Mouse (Mus musculus): ENCODE measurements at regions not wholly inside any gene's neighbourhood (a gene's known extent, or its start where the extent isn't known, plus 50 kb on each side); places are given as distances from the start of the nearest gene placed in this dataset.

- in situ Hi-C loops (cut with MboI, MseI) = no loop called here
Observed at GRCm38 (mm10) chr1:77246047-77246446, 268.8 kb downstream of the Epha4 start.

- in situ Hi-C loops (cut with MboI, MseI) = no loop called here
Observed at GRCm38 (mm10) chr1:77254276-77254675, 260.6 kb downstream of the Epha4 start.

DNA sequence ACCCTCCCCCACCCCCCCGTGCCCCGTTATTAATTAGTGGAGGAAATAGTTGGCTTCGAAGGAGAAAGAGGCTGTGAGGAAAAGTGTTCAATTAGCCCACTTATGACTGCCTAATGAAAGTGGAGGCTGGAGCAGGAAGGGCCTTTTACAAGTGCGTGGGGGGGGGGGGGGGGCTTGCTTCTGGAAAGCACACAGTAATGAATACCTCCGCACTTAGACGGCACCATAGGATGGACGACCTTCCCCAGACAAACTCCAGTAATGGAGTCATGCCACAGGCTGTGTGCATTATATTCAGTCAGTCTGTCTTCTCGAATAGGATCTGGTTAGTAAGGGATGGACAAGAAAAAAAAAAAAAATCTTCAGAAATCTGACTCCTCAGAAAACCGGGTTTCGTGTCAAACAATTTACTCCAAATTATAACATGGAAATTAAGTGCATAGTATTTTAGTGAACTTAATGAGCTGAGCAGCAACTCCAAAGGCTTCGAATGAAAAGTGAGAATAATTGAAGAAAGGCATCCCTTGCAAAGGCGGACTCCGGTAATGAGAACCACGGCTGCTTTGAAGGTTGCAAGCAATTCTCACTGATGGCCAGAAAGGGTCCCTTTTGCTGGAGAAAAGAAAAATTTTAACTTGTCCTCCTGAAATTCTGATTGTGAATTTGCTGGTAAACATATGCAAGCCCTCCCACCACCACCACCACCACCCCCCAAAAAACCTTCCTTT lies 258.6 kb downstream of the Epha4 start:
- in situ Hi-C loops (cut with MboI, MseI) = no loop called here

GRCm38 (mm10) chr1:77258730-77259310 lies 256.1 kb downstream of the Epha4 start:
- in situ Hi-C loops (cut with MboI, MseI) = no loop called here

DNA sequence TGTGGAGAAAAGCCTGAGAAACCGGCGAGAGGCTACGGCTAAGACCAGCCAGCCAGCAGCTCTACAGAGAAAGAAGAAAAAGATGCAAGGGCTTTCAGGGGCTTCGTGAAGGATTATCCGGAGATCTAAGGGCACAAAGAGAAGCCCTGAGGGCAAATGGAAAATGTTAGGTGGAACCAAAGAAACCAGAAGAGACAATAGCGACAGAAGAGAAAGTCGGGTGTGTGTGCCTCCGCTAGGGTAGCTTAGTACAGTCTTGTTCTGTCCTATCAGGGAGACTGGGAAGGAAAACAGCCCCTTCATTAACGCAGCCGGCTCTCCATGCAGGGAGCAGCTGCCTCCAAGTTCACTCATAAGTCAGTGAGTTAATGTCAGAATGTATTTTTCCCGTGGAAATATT lies 255.1 kb downstream of the Epha4 start:
- in situ Hi-C loops (cut with MboI, MseI) = no loop called here

DNA sequence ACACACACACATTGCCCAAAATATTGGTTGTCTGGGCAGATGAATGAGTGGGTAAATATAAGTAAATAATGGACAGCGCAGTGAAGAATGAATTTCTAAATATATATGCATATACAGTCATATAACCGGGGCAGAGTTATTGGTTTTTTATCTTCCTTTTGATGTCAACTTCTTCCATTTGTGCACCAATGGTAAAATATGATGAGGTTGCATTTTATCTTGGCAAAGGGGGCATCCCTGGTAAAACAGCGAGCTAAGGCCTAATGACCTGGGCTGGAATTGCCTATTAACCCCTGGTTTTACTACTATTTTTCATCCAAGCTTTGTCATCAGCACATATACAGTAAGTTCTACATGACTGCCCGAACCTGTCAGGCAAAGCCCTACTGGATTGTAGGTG lies 253.2 kb downstream of the Epha4 start:
- in situ Hi-C loops (cut with MboI, MseI) = no loop called here

DNA sequence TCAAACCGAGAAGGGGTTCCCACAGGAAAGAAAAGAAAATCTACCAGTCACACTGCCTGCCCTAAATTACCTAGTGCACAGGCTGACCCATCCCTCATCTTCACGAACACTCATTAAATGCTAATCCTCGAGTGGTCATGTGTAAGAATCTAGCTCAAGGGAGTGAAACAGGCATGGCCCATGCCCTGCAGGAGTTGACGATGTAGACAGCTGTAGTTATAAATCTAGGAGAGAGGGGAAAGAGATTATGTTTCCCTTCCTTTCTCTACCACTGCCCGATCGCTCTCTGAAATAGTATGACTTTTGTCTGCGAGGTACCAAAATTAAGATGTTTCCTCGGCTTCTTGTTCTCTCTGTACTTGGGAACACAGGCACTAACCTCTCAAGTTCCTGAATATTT lies 249.2 kb downstream of the Epha4 start:
- in situ Hi-C loops (cut with MboI, MseI) = no loop called here

DNA sequence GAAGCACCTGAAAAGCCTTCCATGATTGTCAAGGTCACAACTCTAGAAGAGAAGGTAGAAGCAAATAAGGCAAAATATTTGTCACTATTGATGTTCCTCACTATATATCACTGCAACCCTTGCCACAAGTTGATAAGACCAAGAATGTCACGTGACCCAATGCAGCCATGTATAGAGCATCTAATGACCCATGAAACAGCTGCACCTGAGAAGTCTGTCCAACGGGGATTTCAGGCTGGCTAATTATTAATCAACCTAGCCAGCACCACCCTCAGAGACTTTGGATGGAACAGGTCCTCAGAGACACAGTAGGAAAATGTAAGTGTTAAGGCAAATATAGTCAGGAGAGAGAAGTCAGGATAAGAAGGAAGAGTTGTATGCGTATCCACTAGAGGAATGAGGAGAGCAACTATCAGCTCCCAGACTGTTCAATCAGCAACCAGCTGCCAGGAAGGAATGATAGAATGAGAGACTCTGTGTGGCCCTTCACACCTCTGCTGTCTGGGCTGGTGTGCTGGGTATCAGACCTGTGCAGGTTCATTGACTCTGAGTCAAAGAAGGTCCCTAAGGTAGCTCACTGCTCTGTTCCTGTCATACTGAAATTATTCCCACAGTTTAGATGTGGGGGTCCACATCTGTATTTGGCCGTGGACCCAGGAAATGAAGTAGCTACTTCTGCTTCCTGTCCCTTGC lies 247.4 kb downstream of the Epha4 start:
- in situ Hi-C loops (cut with MboI, MseI) = no loop called here

DNA sequence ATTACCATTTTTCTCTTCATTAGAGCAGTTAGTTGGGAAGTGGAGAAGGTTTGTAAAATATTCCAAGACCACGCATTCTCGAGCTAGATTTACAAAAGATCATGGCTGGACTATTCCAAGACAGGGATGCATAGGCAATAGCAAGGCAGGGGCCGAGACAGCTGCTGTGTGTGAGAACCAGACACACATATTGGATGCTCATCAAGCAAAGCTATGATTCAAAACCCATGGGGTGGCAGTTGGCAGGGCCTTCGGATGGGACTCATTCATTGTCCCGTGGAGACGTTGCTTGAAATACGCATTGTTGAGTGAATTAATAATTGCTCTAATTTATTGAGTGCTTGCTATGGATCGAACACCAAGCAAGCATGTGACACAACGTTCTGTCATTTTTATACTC lies 239.6 kb downstream of the Epha4 start:
- in situ Hi-C loops (cut with MboI, MseI) = no loop called here

GRCm38 (mm10) chr1:77279566-77279965 lies 235.3 kb downstream of the Epha4 start:
- in situ Hi-C loops (cut with MboI, MseI) = no loop called here

GRCm38 (mm10) chr1:77280373-77281038 lies 234.4 kb downstream of the Epha4 start:
- in situ Hi-C loops (cut with MboI, MseI) = no loop called here

DNA sequence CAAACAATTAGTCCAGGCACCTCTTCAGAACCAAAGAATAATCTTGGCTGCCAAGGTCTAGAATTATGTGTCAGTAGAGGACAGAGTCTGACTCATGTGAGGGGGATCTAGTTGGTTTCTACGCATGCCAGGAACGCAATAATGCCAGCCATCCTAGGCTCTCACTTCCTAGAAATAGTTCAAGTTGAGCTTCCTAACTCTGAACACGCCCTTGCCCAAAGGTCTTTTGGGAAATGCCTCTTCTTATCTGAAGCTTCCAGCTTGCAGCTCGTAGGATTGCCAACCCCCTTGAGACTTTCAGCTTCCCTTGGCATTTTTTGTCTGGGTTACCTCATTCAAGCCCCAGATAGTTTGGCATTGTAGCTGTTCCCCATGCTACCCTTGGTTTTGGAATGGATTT lies 233.1 kb downstream of the Epha4 start:
- in situ Hi-C loops (cut with MboI, MseI) = no loop called here

DNA sequence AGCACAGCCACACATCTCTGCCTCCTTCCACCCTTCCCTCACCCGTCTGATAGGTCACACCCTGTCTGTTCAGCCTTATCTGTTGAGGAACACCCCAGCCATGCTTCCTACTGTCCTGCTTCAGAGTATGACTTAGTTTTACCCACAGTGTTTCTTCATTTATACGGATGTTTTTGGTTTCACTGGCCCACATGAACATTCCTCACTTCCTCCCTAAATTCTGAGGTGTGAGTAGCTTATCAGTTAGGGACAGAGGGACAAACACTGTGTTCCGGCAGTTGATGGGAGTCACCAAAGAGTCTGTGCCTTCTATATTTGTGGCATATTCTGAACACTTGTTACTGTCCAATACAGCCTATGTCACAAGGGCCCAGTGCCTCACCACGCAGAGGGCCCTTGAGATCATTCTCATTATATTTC lies 216.2 kb downstream of the Epha4 start:
- in situ Hi-C loops (cut with MboI, MseI) = no loop called here

GRCm38 (mm10) chr1:77300806-77301205 lies 214.1 kb downstream of the Epha4 start:
- in situ Hi-C loops (cut with MboI, MseI) = no loop called here

- in situ Hi-C loops (cut with MboI, MseI) = no loop called here
Observed at GRCm38 (mm10) chr1:77304770-77305169, 210.1 kb downstream of the Epha4 start.

- in situ Hi-C loops (cut with MboI, MseI) = no loop called here
Observed at GRCm38 (mm10) chr1:77307745-77308144, 207.1 kb downstream of the Epha4 start.

DNA sequence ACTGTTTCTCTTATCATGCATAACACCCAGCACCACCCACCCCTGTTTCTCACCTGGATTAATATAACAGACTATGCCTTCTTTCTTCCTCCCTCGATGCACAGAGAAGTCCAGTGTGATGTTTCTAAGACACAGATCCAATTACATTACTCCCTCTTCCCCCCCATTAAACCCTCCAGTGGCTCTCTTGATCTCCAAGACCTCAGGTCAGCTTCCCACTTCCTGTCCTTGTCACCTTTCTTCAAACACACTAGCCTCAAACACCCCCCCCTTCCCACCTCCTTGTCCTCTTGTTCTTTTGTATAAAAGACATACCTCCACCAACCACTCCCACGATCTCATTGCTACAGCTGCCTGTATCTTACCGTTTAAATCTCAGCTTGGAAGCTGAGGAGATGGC lies 201.8 kb downstream of the Epha4 start:
- in situ Hi-C loops (cut with MboI, MseI) = no loop called here

- in situ Hi-C loops (cut with MboI, MseI) = no loop called here
Observed at GRCm38 (mm10) chr1:77315347-77315746, 199.5 kb downstream of the Epha4 start.

DNA sequence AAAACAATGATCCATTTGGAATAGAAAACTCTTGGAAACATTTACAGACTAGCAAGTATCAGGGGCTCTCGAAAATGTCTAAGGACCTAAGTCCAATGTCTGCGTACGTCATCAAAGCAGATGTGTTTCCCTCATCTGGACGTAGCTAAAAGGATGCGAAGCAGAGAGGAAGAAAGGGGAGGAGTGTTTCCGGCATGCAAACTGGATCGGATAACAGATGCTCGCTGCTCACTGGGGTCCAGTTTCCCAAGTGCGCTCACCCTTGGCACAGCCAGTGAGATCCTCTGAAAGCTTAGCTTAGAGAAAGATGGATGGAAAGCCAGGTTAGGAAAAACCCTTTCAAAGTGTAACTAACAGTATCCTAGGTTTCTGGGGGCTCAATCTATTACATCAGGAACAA lies 198.7 kb downstream of the Epha4 start:
- in situ Hi-C loops (cut with MboI, MseI) = no loop called here

All from T-helper 1 cell (primary cell).